Mouse (Mus musculus) cerebellum, postnatal 4 days (tissue): ENCODE measurements around the gene Aoc1.
A peak's percentile ranks its signal among the peaks of the same experiment; 100 is the strongest.

Experiments used
- DNase-seq, 2 experiments: peaks; one replicate each; pipeline ENCODE4 v3.0.0; 2022; ENCODE audit warnings: low spot score in 2 of 2, mixed read lengths in 1 of 2

The Aoc1 gene

DNA sequence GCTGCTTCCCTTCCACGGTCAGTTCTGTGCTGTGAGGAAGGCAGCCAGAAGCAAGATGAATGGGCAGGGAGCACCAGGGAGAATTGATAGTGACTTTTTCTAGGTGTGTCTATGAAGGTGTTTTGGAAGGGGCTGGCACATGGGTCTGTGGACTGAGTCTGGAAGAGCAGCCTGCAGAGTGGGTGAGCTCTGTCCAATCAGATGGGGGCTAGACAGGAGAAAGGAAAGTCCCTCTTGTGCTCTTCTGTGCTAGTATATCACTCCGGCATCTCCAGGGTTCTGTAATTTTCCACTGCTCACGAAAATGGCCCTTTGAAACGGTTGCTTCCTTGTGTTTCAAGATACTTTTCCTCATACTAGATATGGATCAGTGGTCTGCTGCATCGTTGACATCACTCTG lies at the start of gene Aoc1:
Gene Aoc1, plus strand, starts transcription at position 301 of the 400 bp plus-strand sequence.
- no peak for DNase-seq

DNA sequence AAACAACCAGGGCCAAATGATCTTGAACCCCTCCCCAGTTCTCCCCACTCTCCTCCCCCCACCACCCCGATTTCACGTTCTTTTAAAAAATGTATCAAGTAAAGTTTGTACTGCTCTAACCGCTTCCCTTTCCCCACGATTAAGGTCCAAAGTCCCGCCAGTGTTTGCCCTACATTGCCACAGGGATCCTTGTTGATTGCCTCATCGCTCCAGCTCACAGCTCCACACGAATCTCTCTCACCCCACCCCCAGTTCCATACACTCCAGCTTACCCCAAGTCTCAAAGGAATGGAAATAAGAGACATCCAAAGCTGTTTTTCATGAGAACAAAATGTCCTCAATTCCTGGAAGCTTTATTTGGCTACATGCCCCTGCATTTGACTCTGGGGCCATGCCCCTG lies 47.7 kb upstream of the Aoc1 start:
- no peak for DNase-seq

DNA sequence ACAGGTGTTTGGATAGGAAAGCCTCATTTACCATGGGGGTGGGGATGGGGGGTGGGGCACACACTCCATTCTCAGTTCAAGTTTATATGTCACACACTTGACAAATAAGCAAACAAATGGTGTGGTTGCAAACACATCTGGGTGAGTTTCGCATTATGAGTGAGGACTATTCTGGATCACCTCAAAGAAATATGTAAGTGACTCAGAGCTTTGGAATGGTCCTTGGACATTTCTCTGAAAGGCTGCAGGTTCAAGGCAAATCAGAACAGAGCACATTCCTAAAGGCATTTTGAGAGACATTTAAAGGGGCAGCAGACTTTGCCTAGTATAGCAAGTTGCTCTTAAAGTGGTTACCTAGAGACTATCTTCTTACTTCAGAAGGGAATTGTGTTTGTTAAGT lies 43.7 kb upstream of the Aoc1 start:
- no peak for DNase-seq

DNA sequence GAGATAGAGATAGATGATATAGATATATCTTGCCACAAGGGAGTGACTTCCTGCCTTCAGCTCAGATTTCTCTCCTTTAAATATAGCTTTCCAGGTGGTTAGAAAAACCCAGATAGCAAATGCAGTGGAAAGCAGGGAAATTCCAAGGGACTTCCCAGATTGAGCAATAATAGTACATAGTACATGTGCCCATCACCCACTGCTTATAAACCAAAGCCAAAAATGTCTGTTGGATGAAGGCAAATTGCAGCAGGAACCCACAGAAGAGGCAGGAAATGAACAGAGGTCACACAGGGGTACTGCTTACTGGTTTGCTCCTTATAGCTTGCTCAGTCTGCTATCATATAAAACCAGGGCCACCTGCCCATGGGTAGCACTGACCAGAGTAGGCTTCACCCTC lies 43.0 kb upstream of the Aoc1 start:
- no peak for DNase-seq

DNA sequence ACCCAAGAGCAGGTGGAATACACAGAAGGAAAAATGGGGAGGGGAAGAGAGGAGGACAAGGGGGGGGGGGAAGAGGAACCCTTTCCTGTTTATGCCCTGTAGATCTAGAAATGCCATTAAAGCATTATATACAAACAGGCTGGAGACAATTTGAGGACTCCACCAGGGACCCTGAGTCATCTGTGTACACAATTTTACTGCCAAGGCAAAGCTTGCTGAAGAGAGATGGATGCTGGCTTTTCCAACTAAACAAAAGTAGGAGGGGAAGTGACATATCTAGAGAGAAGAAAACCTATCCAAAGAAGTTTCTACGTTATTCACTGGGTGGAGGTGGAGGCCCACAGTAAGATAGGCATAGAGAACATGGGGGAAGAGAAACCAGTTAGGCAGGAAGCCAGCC lies 42.5 kb upstream of the Aoc1 start:
- DNase-seq: no peak

DNA sequence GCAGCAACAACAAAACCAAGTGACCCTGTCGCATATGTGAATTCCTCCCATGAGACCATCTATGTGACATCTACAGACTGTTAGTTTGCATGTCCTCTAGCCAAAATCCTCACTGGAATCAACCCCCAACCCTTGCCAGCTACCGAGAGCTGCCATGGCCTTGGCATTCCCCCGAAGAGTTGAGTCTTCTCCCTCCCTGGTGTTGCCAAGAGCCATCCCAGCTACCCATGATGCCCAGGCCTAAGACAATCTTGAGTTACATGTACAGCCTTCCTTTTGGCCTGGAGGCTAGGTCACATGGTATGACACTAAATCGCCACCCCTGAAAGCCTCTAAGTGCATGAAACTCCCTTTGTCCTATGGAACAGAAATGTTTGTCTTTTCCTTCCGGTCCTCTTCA lies 41.6 kb upstream of the Aoc1 start:
- DNase-seq: no peak

DNA sequence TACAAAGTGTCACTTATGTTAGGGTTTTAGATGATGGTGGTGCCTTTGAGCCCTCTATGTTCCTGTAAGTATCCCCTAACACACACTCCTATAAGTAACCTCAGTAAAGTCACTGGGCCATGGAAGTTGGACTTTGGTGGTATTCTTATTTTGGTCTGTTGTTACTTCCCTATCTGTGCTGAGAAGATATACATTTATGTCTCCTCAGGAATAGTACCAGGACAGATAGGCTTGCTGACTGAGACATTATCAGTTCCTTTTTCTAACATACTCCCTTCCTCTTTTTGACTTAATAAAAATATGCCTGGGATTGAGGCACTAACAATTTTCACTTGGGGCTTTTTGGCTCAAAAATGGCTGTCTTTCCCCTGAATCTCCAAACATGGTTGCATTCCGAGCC lies 40.3 kb upstream of the Aoc1 start:
- no peak for DNase-seq

DNA sequence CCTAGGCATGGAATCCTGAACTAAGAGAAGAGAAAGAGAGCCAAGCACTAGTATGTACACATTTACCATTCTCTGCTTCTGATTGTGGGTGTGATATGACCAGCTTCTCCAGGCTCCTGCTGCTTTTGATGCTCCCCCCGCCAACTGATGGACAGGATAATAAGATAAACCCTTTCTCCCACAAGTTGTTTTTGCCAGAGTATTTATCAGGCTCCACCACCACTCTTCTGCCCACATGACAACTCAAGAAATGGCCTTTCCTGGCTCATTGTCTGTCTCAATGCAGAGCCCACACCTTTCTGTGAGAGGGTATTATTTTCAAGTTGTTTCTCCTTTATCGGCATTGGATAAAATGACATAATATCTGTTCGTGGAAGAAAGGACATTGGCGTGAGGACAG lies 39.2 kb upstream of the Aoc1 start:
- no peak for DNase-seq

DNA sequence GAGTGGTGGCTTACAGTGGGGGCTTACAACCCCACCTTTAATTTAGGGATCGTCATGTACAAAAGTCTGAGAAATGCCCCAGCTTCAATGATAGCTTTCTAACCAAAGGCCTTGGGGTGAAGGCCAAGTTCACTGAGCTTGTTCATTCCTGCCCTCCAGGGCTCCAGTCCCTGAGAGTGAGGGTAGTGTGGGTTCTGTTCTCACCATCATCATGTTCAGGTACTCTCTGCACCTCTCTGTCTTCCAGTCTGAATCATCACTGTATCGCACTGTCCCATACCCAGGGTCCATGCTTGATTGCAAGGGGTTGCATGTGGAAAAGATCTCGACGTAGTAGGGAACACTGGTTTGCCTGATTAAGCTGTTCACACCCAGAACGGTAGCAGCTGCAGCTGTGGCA lies 37.5 kb upstream of the Aoc1 start:
- no peak for DNase-seq

DNA sequence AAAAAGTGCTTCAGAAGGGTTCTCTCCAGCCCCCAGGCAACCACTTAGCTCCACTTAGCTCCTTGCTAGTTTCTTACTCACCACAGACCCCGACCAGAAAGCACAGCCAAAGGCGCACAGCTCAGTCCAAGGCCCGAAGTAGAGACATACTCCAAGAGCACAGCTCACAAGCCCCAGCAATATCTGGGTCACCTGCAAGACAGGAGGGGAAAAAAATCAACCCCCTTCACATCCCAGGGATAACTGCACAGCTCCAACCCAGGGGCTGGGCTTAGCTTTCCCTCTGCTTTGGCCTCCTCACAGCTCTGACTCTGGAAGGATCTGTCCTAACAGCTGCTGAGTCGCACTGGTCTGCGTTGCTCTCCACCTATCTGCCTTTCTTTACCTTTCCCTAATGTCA lies 36.5 kb upstream of the Aoc1 start:
- DNase-seq: no peak

DNA sequence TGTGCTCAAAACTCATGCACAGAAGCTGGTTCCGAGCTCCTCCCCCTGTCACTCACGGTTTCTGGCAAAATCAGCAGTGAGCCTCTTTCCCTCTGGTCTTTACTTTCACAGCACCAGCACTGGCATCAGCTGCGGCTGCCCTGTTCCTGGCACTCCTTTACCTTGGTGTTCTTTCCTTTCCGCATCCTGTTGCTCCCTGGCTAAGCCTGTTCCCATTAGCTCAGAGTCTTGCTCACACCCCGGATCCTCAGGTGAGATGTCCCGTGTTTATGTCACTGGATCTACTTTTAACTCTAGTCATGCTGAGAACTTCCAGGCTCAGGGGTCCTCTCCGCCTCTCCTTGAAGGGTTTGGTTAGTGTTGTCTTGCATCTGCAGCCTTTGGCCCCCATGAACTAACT lies 35.2 kb upstream of the Aoc1 start:
- DNase-seq: no peak

DNA sequence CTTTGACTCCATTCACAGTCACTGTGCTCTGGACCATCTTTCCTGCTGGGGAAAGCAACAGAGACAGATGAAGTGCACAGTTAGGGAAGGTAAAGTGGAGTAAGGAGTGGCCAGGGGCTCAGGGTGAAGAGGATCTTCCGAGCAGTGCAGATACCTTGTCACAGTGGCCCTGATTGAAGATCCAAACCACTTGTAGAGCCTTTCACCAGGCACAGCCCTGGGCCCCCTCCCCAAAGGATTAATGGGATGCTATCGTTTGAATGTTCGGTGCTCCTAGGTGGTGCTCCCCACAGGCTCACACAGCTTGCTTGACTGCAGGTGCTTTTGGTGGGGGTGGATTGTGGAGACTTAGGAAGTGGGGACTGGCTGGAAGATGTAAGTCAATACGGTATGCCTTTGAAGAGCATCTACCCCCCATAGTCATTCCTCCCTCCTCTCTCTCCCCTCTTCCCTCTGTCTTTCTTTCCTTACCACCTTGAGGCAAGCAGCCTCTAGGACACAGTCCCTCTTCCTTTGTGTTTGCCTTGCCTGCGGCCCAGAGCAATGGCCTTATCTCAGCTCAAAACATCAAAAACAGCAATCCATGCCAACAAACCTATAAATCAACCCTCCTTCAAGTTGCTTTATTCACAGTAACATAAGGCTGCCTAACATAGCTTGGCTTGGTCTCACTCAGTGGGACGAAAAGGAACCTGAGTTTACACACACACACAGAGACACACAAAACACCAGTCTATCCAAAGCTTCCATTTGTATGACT lies 34.2 kb upstream of the Aoc1 start:
- no peak for DNase-seq

DNA sequence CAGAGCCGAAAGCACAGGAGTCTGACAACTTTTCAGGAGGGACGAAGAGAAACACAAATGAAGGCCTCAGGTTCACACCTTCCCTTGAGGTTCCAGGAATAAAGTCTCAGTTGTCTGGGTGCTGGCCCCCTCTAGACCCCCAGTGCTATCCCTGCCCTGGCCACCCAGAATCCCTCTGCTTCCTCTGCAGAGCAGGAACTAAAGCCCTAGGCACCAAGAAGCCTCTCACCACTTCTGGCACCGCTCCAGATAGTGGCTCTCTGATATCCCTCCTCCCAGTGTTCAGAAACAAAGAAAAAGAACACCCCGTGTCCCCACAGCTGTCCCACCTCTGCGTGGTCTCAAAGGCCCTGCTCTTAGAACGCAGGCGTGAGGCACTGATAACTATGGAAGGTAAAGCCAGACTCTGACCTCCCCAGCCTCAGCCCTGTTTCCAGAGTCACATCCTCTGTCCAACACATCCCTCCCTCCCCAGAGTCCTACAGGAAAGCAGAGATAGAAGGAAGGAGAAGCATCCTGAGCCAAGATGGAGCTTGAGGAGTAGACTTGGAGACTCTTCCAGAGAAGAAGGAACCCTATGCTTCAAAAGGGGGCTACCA lies 32.2 kb upstream of the Aoc1 start, which contains the start of gene Tmem176a:
Gene Tmem176a, plus strand, starts transcription at position 549 of the 599 bp plus-strand sequence.
- peak in 1 of 2 experiments; percentile 36 for DNase-seq

DNA sequence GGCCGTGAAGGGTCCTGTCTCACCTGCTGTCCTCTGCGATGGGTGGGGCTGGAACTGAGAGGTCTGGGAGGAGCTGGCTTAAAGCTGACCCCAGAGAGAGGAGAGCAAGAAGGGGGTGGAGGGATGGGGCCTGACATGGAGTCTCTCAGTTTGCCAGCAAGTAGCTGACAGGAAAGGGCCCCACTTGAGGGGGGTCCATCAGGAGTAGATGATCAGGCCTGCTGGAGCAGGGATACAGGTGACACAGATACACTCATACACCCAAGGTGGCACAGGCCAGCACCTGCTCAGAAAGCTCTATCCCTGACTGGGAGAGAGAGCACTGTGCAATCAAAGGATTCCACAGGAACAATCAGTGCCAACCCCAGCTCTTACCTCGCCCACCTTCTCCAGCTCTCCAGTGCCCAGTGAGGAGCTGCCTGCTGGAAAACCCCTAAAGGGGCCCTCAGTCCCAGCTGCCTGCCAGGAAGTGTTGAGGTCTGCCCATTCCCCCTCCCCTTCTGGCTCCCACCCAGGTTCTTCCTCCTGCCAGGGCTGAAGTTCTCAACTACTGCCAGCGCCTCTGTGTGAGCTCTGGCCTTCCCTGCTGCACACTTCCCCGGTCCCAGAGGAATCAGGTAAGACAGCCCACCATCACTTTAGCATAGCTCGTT lies 31.6 kb upstream of the Aoc1 start, which contains the start of gene Tmem176b:
Gene Tmem176b, minus strand, starts transcription at position 524 of the 653 bp plus-strand sequence.
- DNase-seq: peak; percentile 80 to 96

DNA sequence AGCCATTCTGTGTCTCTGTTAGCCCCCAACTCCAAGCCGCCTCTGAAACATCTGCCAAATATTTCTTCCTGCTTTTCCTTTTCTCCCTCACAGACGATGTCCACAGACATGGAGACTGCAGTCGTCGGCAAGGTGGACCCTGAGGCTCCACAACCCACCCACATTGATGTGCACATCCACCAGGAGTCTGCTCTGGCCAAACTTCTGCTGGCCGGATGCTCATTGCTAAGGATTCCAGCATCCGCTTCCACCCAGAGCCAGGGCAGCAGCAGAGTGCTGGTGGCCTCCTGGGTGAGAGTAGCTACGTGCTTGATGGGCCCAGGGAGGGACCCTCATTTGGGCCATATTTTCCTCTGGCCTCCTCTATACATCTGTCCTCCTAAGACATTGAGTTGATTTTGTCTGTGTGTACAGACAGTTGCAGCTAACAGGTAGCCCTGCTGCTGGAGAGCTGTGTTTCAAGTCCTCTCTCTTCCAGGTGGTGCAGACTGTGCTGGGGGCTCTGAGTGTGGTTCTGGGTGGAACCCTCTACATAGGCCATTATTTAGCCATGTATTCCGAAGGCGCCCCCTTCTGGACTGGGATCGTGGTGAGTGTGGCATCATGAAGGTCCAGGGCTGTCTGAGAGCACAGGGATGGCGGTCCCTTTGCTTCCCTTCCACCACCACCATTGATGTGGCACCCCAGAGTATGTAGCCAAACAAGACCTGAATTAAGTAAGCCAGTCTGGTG lies 30.4 kb upstream of the Aoc1 start:
- DNase-seq: peak in 1 of 2 experiments; percentile 39

DNA sequence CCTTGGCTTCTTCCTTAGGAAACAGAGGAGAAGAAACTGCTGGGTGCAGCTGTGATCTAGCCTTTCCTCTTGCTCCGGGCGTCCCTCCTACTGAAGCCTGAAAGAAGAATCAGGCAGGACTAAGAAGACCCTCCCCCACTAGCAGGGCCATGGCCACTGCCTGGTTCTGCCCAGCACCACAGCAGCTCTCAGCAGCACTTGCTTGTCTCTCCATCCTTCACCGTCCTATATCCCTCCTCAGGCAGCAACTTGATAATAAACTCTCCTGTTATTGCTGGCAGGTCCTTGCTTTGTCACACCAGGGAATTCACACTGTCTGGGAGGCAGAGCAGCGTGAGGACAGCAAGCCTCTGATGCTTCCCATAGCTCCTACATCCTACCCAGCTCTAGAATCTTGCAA lies 27.6 kb upstream of the Aoc1 start:
- no peak for DNase-seq

DNA sequence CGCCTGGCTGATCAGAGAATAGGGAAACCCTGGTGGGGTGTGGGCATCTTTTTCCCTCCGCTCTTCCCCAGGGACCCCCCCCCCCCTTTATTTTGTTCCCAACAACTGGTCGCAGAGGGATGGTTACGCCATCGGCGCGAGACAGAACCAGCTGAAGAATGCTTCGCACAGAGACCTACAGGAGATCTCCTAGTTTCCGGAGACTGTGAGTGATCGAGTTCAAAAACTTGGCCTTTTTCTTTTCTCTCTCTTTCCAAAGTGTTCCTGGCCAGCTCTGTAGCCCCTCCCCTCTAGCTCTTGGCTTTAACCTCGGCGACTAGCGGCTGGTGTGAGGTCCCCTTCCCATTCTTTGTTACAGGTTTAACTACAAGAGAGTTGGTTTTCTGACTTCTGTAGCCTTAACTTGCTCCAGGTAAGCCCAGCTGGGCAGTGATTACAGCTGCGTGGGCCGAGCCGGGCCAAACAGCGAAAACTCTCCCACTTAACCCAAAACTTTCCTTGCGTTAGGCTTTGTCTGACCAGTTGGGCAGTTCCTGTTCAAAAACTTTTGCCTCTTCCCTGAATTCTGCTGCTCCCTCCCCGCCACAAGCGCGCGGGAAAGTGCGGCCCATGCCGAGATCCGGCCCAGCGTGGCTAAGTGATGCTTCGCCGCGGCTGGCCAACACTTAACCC lies 20.7 kb upstream of the Aoc1 start:
- DNase-seq: no peak

DNA sequence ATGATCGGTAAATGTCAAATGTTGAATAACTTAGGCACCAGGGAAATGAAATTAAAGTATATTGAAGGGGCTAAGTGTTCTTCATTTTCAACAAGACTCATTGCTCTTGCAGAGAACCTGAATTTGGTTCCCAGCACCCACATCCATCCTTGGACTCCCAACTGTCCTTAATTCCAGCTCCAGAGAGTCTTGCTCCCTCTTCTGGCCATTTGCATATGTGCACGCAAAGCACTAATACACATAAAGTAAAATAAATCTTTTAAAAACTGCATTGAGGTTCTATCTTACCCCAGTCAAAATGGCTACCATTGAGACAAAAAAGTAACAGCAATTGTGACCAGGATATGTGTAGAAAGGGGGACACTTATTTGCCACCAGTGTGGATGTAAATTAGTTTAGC lies 18.5 kb upstream of the Aoc1 start:
- no peak for DNase-seq

DNA sequence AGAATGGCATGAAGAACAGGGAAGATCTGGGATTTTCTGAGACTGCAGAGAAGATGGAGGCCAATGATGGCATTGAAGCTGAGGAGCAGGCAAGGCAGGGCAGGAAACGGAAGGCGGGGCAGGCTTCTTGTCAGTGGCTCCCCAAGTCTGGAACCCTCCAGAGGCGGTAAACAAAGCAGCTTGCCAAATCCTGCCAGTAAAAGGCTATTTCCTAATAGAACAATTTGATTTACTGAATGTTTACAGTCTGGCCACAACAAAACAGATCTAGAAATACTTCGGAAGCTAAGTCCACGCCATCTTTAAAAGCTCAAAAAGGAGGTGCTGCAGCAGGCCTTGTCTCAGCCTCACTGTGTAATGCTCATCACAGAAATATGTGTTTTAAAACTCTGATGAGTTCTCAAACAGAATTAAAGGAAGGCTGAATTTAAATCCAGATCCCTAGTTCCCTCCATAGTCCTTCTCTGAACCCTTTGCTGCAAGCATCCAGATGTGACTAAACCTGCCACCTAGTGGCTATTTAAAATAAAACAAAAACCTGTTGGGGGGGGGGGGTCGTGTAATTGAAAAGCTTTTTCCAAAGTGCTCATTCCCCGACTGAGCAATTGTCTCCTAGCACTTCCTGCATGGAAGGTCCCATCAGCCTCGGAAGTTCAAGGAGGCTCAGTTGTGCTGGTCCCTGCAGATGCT lies 14.9 kb upstream of the Aoc1 start:
- no peak for DNase-seq

DNA sequence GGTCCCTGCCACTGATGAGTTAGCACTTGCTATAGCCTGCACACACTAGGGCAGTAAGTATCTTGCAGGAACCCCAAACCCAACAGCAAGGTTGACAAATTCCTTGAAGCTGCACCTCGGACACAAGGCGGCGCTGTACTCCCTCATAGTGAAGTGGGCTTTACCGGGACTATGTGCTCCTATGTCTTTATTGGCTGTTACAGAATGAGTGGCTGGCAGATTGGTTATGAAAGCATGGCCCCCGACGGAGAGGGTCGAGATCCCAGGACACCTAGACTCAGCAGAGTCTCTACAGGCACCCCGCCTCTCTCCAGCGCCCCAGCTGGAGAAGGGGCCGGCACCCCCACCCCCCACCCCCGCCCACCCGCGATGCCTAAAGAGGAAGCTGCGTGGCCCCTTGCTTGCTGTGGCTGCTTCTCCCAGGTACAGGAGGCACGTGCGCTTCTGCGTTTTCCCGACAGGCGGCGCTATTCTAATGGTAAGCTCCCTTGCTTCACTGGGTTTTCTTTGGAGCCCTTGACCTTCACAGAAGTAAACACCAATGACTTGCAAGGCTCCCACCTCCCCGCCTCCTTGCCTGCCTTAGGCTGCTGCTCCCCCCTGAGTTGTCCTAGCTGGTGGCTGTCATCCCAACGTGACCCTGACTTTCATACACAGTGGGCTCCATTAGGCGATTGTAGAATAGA lies 12.4 kb upstream of the Aoc1 start:
- peak; percentile 53 to 66 for DNase-seq

DNA sequence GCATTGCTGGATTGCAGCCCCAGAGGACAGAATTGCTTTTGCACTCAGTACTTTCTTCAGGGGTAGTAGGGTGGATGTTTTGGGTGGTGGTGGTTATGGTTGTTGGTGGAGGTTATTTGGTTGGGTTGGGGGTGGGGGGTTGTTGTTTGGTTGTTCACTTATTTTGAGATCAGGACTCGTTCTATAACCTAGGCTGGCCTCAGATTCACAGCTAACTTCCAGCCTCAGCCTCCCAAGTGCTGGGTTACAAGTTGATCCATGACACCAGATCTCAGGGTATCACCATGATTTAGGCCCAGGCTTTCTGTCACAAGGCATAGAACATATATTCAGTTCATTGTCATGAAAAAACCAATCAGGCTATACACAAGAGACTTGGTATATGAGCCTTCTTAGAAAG lies 11.8 kb upstream of the Aoc1 start:
- no peak for DNase-seq
